In the genomic region with DNA sequence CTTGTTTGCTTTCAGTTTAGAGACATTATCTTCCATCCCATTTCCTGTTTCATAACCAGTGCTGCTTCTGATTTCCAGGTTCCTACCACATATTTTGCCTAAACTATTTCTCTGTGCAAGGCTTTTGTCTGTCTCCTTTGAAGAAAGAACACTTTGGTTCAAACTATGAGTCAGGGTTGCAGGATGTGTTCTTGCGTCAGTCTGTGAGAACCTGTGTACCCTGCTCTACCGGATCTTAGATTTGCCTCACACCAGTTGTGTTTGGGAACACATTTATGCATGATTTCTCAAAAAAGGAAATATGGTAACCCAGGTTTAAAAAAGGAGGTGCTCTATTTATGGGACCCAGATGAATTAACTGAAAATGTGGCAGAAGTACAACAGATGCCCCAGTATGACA, we compare ENCODE assay signal across 17 mouse cellular contexts.
"Had no signal": no experiment of that assay in that cellular context is flagged by ENCODE, and none has a peak within 500 bp of the region (broad histone marks: within the 10 kb centered on the region; RNA-seq: fewer than 3 reads in every experiment).

No protein-coding gene starts in this region.

- DNase-seq: kidney, adult 18-20 months; kidney, postnatal 25 days; lung, adult 2 months; lung, postnatal 36 days; right cerebral cortex, postnatal 4 days; spleen, adult 18-20 months; thymus, postnatal 36 days had no signal

- H3K9ac ChIP-seq: intestine, embryonic 15.5 days; kidney, embryonic 15.5 days; liver, embryonic 15.5 days; midbrain, embryonic 13.5 days; neural tube, embryonic 15.5 days had no signal

- H3K9me3 ChIP-seq: intestine, embryonic 15.5 days; kidney, embryonic 15.5 days; limb, embryonic 10.5 days; liver, embryonic 15.5 days; midbrain, embryonic 13.5 days; neural tube, embryonic 15.5 days had no signal

- H3K27ac ChIP-seq: intestine, embryonic 15.5 days; kidney, embryonic 15.5 days; left cerebral cortex, adult 2 months; limb, embryonic 10.5 days; liver, embryonic 15.5 days; midbrain, embryonic 13.5 days; neural tube, embryonic 15.5 days had no signal

- H3K4me1 ChIP-seq: intestine, embryonic 15.5 days; kidney, embryonic 15.5 days; limb, embryonic 10.5 days; liver, embryonic 15.5 days; midbrain, embryonic 13.5 days; neural tube, embryonic 15.5 days had no signal

- H3K4me3 ChIP-seq: intestine, embryonic 15.5 days; kidney, embryonic 15.5 days; left cerebral cortex, adult 2 months; limb, embryonic 10.5 days; liver, embryonic 15.5 days; midbrain, embryonic 13.5 days; myocyte; neural tube, embryonic 15.5 days had no signal

- H3K4me2 ChIP-seq: intestine, embryonic 15.5 days; kidney, embryonic 15.5 days; liver, embryonic 11.5 days; liver, embryonic 15.5 days; midbrain, embryonic 13.5 days; neural tube, embryonic 15.5 days had no signal

- ATAC-seq: intestine, embryonic 15.5 days; lung, postnatal 0 days; midbrain, embryonic 13.5 days had no signal

- H3K27me3 ChIP-seq: intestine, embryonic 15.5 days; kidney, embryonic 15.5 days; liver, embryonic 15.5 days; midbrain, embryonic 13.5 days; neural tube, embryonic 15.5 days had no signal

- H3K36me3 ChIP-seq: intestine, embryonic 15.5 days; kidney, embryonic 15.5 days; limb, embryonic 10.5 days; liver, embryonic 15.5 days; midbrain, embryonic 13.5 days; neural tube, embryonic 15.5 days had no signal
